Mouse (Mus musculus) liver, embryonic 14.5 days (tissue): ENCODE results near the gene BC051019.

Experiments
- CTCF ChIP-seq: IDR thresholded peaks from 2 replicates; pipeline ENCODE4 v1.5.1; 2016; ENCODE audit warnings: antibody characterized with exemption, low read depth, control low read depth
- EP300 ChIP-seq: IDR thresholded peaks from 2 replicates; pipeline ENCODE4 v1.6.1; 2016; ENCODE audit warnings: antibody characterized with exemption, low read depth

- no peak for TF ChIP-seq CTCF
- TF ChIP-seq EP300, result no peak
Measured at GRCm38 (mm10) chr7:109723114-109723513, 536 bp downstream of the BC051019 start.
